Mouse (Mus musculus): ENCODE measurements around the gene Gm20662. TPM values are rescaled to one million over a fixed set of nuclear protein-coding genes. Genes with fewer than 3 reads are reported as not detected.

The Gm20662 gene
- polyA plus RNA-seq, 1 experiment from 2014 or later: 0.53 TPM

- peak overlapping the region; percentile 1; the same call in 1 of the 2 replicates for H3K4me2 ChIP-seq (ENCODE audit: low read length)
Observed at GRCm38 (mm10) chr9:107983421-107983890, 12.7 kb upstream of the Gm20662 start.

DNA sequence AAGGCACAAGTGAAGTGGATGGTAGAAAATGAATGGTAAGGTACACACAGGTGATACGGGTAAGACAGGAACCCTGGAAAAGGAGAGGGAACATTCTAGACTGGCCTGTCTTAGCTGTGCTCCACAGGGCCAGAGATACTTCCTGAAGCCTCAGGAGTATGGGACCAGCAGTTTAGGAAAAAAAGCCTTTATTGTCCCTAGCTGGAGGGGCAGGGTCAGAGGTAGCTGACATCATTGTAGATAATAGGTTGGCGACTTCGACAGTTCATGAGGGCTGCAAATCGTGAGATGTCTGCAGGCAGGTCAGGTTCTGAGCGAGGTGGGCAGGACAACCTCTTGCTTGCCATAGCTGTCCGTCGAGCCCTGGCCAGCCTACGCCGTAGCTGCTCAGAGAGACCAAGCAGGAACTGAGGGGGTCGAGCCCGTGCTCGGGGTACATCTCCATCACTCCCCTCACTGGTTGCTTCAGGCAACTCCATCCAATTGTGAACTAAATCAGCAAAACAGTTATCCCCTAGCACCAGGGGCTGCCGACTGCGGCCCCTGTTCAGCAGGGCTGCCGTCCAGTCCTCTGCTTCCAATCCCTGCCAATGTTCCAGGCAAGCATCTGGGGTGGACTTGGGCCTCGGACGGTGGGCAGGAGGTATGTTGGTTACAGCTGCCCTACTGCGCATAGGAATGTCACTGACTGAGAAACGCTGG lies 11.9 kb upstream of the Gm20662 start:
- Histone ChIP-seq H3K27me3 (replicated peaks; ENCODE audit: control insufficient read depth, insufficient read depth, low read length) (no peaks in the 10 kb centered on the region), H3K4me3 (ENCODE audit: low read depth, low read length) (no peak overlapping the region), H3K36me3 (ENCODE audit: control insufficient read depth, insufficient read depth, low read length) (no peaks in the 10 kb centered on the region), H3K27ac (ENCODE audit: low read depth, low read length) (no peak overlapping the region), H3K9me3 (replicated peaks; ENCODE audit: control insufficient read depth, low read length) (no peaks in the 10 kb centered on the region), H3K4me1 (ENCODE audit: control insufficient read depth, insufficient read depth, low read length) (peaks cover 6% of the 10 kb centered on the region), H3K4me2 (ENCODE audit: low read length) (peak overlapping the region; percentile 84), H3K9ac (ENCODE audit: low read length) (no peak overlapping the region)
- DNase-seq (ENCODE audit: low spot score) (no peak), ATAC-seq (no peak)
- 83% methylated on average over 19 of the region's 19 CpGs for WGBS

More at GRCm38 (mm10) chr9:107983421-107983890, 12.7 kb upstream of the Gm20662 start:
- H3K27me3 ChIP-seq (replicated peaks; ENCODE audit: control insufficient read depth, insufficient read depth, low read length): no peaks in the 10 kb centered on the region
- H3K9me3 ChIP-seq (replicated peaks; ENCODE audit: control insufficient read depth, low read length): no peaks in the 10 kb centered on the region
- H3K4me3 ChIP-seq (ENCODE audit: low read depth, low read length): no peak overlapping the region
- no peak overlapping the region for H3K9ac ChIP-seq (ENCODE audit: low read length)
- H3K4me1 ChIP-seq (ENCODE audit: control insufficient read depth, insufficient read depth, low read length): peaks cover 6% of the 10 kb centered on the region
- WGBS: 51% methylated on average over 4 of the region's 4 CpGs
- ATAC-seq (no peak), DNase-seq (ENCODE audit: low spot score) (peak; percentile 19)
- peak overlapping the region; percentile 55; the same call in 1 of the 2 replicates for H3K27ac ChIP-seq (ENCODE audit: low read depth, low read length)
- no peaks in the 10 kb centered on the region for H3K36me3 ChIP-seq (ENCODE audit: control insufficient read depth, insufficient read depth, low read length)

DNA sequence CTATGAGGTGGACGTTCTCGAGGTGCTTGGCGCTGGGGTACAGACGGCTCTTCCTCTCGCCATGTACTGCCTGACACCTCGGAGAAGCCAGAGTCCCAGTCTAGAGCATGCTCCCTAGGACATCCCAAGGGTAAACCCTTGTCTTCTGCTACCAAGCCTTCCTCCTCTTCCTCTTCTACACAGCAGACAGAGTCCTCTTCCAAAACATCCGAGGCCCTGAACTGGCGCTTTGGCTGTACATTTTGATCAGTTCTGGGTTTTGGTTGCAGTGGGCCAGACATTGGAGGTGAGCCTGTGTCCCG lies 11.4 kb upstream of the Gm20662 start:
- Histone ChIP-seq H3K9ac (ENCODE audit: low read length) (peak overlapping the region; percentile 56), H3K4me1 (ENCODE audit: control insufficient read depth, insufficient read depth, low read length) (peaks cover 6% of the 10 kb centered on the region), H3K36me3 (ENCODE audit: control insufficient read depth, insufficient read depth, low read length) (no peaks in the 10 kb centered on the region), H3K9me3 (replicated peaks; ENCODE audit: control insufficient read depth, low read length) (no peaks in the 10 kb centered on the region), H3K27me3 (replicated peaks; ENCODE audit: control insufficient read depth, insufficient read depth, low read length) (no peaks in the 10 kb centered on the region), H3K4me2 (ENCODE audit: low read length) (peak overlapping the region; percentile 84), H3K4me3 (ENCODE audit: low read depth, low read length) (peak overlapping the region; percentile 49), H3K27ac (ENCODE audit: low read depth, low read length) (no peak overlapping the region)
- 75% methylated on average over 9 of the region's 9 CpGs for WGBS
- ATAC-seq (no peak), DNase-seq (ENCODE audit: low spot score) (no peak)

GRCm38 (mm10) chr9:107985131-107986119 lies 10.7 kb upstream of the Gm20662 start, which contains the start of gene Inka1:
Gene Inka1 (minus strand): TSS chr9:107985879.
- WGBS: under 1% methylated on average over 57 of the region's 58 CpGs
- H3K27me3 ChIP-seq (replicated peaks; ENCODE audit: control insufficient read depth, insufficient read depth, low read length): no peaks in the 10 kb centered on the region
- H3K27ac ChIP-seq (ENCODE audit: low read depth, low read length): no peak within 1 kb of the TSS
- peak within 1 kb of the TSS; percentile 84 for H3K4me2 ChIP-seq (ENCODE audit: low read length)
- DNase-seq (ENCODE audit: low spot score) (peak; percentile 77), ATAC-seq (peak; percentile 80)
- peak within 1 kb of the TSS; percentile 56 for H3K9ac ChIP-seq (ENCODE audit: low read length)
- peak within 1 kb of the TSS; percentile 49 for H3K4me3 ChIP-seq (ENCODE audit: low read depth, low read length)
- H3K4me1 ChIP-seq (ENCODE audit: control insufficient read depth, insufficient read depth, low read length): peaks cover 6% of the 10 kb centered on the region
- no peaks in the 10 kb centered on the region for H3K9me3 ChIP-seq (replicated peaks; ENCODE audit: control insufficient read depth, low read length)
- H3K36me3 ChIP-seq (ENCODE audit: control insufficient read depth, insufficient read depth, low read length): no peaks in the 10 kb centered on the region

DNA sequence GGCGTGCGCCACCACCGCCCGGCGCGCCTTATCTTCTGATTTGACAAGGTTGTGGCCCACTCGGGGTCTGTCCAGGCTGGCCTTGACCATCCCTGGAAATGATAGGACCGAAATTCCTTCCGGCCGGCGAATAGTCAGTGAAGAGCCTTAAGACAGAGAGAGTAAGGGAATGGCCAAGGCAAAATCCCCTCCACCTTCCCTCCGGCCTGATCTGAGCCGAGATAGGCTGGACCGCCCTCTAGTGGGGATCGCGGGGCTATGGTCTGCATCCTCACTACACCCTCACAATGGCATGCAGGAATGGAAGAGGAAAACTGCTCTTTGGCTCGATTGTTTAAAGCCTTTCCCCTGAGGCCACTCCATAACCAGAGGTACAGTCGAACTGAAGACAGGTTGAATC lies 9.8 kb upstream of the Gm20662 start:
- DNase-seq (ENCODE audit: low spot score) (peak; percentile 83), ATAC-seq (peak; percentile 69)
- Histone ChIP-seq H3K9me3 (replicated peaks; ENCODE audit: control insufficient read depth, low read length) (no peaks in the 10 kb centered on the region), H3K4me3 (ENCODE audit: low read depth, low read length) (peak overlapping the region; percentile 49; the same call in 1 of the 2 replicates), H3K27me3 (replicated peaks; ENCODE audit: control insufficient read depth, insufficient read depth, low read length) (no peaks in the 10 kb centered on the region), H3K36me3 (ENCODE audit: control insufficient read depth, insufficient read depth, low read length) (no peaks in the 10 kb centered on the region), H3K4me1 (ENCODE audit: control insufficient read depth, insufficient read depth, low read length) (peaks cover 6% of the 10 kb centered on the region), H3K9ac (ENCODE audit: low read length) (no peak overlapping the region), H3K27ac (ENCODE audit: low read depth, low read length) (no peak overlapping the region), H3K4me2 (ENCODE audit: low read length) (peak overlapping the region; percentile 84)
- 7% methylated on average over 18 of the region's 18 CpGs for WGBS

GRCm38 (mm10) chr9:107987950-107988349 lies 8.2 kb upstream of the Gm20662 start:
- no peak for ATAC-seq
- Histone ChIP-seq H3K9me3 (replicated peaks; ENCODE audit: control insufficient read depth, low read length) (no peaks in the 10 kb centered on the region), H3K36me3 (ENCODE audit: control insufficient read depth, insufficient read depth, low read length) (no peaks in the 10 kb centered on the region), H3K27me3 (replicated peaks; ENCODE audit: control insufficient read depth, insufficient read depth, low read length) (no peaks in the 10 kb centered on the region), H3K4me2 (ENCODE audit: low read length) (no peak overlapping the region), H3K4me1 (ENCODE audit: control insufficient read depth, insufficient read depth, low read length) (peaks cover 4% of the 10 kb centered on the region), H3K9ac (ENCODE audit: low read length) (no peak overlapping the region), H3K4me3 (ENCODE audit: low read depth, low read length) (no peak overlapping the region), H3K27ac (ENCODE audit: low read depth, low read length) (no peak overlapping the region)
- no peak for DNase-seq (ENCODE audit: low spot score)
- WGBS: 81% methylated on average over 3 of the region's 3 CpGs

GRCm38 (mm10) chr9:107992197-107992596 lies 4.0 kb upstream of the Gm20662 start, which contains the start of gene Cdhr4:
Gene Cdhr4 (plus strand): TSS chr9:107992497.
- H3K27ac ChIP-seq (ENCODE audit: low read depth, low read length): no peak within 1 kb of the TSS
- H3K4me3 ChIP-seq (ENCODE audit: low read depth, low read length): no peak within 1 kb of the TSS
- H3K36me3 ChIP-seq (ENCODE audit: control insufficient read depth, insufficient read depth, low read length): no peaks in the 10 kb centered on the region
- ATAC-seq (no peak), DNase-seq (ENCODE audit: low spot score) (no peak)
- no peaks in the 10 kb centered on the region for H3K9me3 ChIP-seq (replicated peaks; ENCODE audit: control insufficient read depth, low read length)
- 61% methylated on average over 2 of the region's 2 CpGs for WGBS
- H3K4me2 ChIP-seq (ENCODE audit: low read length): no peak within 1 kb of the TSS
- H3K9ac ChIP-seq (ENCODE audit: low read length): no peak within 1 kb of the TSS
- H3K4me1 ChIP-seq (ENCODE audit: control insufficient read depth, insufficient read depth, low read length): no peaks in the 10 kb centered on the region
- H3K27me3 ChIP-seq (replicated peaks; ENCODE audit: control insufficient read depth, insufficient read depth, low read length): no peaks in the 10 kb centered on the region

- no peak overlapping the region for H3K9ac ChIP-seq (ENCODE audit: low read length)
- H3K27ac ChIP-seq (ENCODE audit: low read depth, low read length): no peak overlapping the region
- 76% methylated on average over 11 of the region's 11 CpGs for WGBS
- H3K27me3 ChIP-seq (replicated peaks; ENCODE audit: control insufficient read depth, insufficient read depth, low read length): no peaks in the 10 kb centered on the region
- H3K4me2 ChIP-seq (ENCODE audit: low read length): no peak overlapping the region
- ATAC-seq (no peak), DNase-seq (ENCODE audit: low spot score) (no peak)
- H3K4me3 ChIP-seq (ENCODE audit: low read depth, low read length): no peak overlapping the region
- H3K9me3 ChIP-seq (replicated peaks; ENCODE audit: control insufficient read depth, low read length): no peaks in the 10 kb centered on the region
- H3K4me1 ChIP-seq (ENCODE audit: control insufficient read depth, insufficient read depth, low read length): no peaks in the 10 kb centered on the region
- no peaks in the 10 kb centered on the region for H3K36me3 ChIP-seq (ENCODE audit: control insufficient read depth, insufficient read depth, low read length)
Observed at GRCm38 (mm10) chr9:107993013-107993412, 3.1 kb upstream of the Gm20662 start.
